ENCODE assay signal across 22 mouse cellular contexts in genomic region chr9:118881946-118882284, GRCm38 (mm10). TPM values are rescaled to one million over a fixed set of nuclear protein-coding genes. Genes with fewer than 3 reads are reported as not detected.
DNase-seq lines count a peak whose midpoint lies in the region; ATAC-seq and TF ChIP-seq lines count a peak whose summit lies in the region.
"Had no signal": no experiment of that assay in that cellular context is flagged by ENCODE, and none has a peak within 500 bp of the region (broad histone marks: within the 10 kb centered on the region; RNA-seq: fewer than 3 reads in every experiment).

No protein-coding gene starts in this region.

- no peaks in the 10 kb centered on the region for H3K9me3 ChIP-seq in kidney, embryonic 15.5 days (replicated peaks)
- H3K9me3 ChIP-seq in CH12.LX (replicated peaks; ENCODE audit: low read length), result no peaks in the 10 kb centered on the region
- H3K9me3 ChIP-seq: embryonic facial prominence, embryonic 12.5 days; embryonic facial prominence, embryonic 15.5 days; heart, embryonic 10.5 days; heart, embryonic 13.5 days had no signal

- H3K36me3 ChIP-seq in kidney, embryonic 15.5 days, result peaks cover 48% of the 10 kb centered on the region
- H3K36me3 ChIP-seq in CH12.LX (replicated peaks in 1 of 2; ENCODE audit: control insufficient read depth in 1 of 2, insufficient read depth in 1 of 2, low read length in 1 of 2), result no peaks in the 10 kb centered on the region
- H3K36me3 ChIP-seq: embryonic facial prominence, embryonic 12.5 days; G1E had no signal

- peak overlapping the region; percentile 28; the same call in 1 of the 2 replicates for H3K27ac ChIP-seq in kidney, embryonic 15.5 days
- H3K27ac ChIP-seq in CH12.LX (ENCODE audit: insufficient read depth, low read depth), result no peak overlapping the region
- H3K27ac ChIP-seq: embryonic facial prominence, embryonic 12.5 days; embryonic facial prominence, embryonic 15.5 days; heart, adult 2 months; heart, embryonic 10.5 days; heart, embryonic 13.5 days; hindbrain, embryonic 14.5 days; hindbrain, postnatal 0 days had no signal

- no peak for TF ChIP-seq CTCF in CH12.LX (conservative IDR thresholded peaks at IDR 0.05 in 1 of 2, IDR thresholded peaks at IDR 0.05 in 1 of 2; ENCODE audit: low read depth in 2 of 2, low read length in 2 of 2)

- no peak overlapping the region for H3K9ac ChIP-seq in kidney, embryonic 15.5 days
- no peak overlapping the region for H3K9ac ChIP-seq in CH12.LX (ENCODE audit: insufficient read depth, low read depth)
- H3K9ac ChIP-seq: embryonic facial prominence, embryonic 12.5 days; embryonic facial prominence, embryonic 15.5 days; forebrain, postnatal 0 days; heart, embryonic 13.5 days; hindbrain, embryonic 14.5 days had no signal

- ATAC-seq in kidney, embryonic 15.5 days (replicated peaks; ENCODE audit: low FRiP score), result no peak
- ATAC-seq: forebrain, embryonic 14.5 days; forebrain, postnatal 0 days; hindbrain, postnatal 0 days; inflammation-experienced regulatory T-cells, adult 6 months; intestine, embryonic 16.5 days had no signal

- in situ Hi-C loops in CH12.LX (cut with MboI; ENCODE audit: low pct_ligation_motif_present, low pct_unique_long_range_greater_than_20kb, low sequenced_read_pairs), result no loop called here

- no peak for DNase-seq in kidney, postnatal 4 days
- peak; percentile 22 for DNase-seq in 3T3-L1 (ENCODE audit: low read depth, low spot score)
- peak; percentile 6 for DNase-seq in CH12.LX (ENCODE audit: extremely low read depth)
- no peak for DNase-seq in adrenal gland, adult 18-20 months (ENCODE audit: low spot score in 2 of 2)
- no peak for DNase-seq in frontal cortex, adult 2 months (ENCODE audit: extremely low spot score in 1 of 2, low spot score in 1 of 2)
- DNase-seq: adrenal gland, adult 8-10 months; adrenal gland, postnatal 25 days; forebrain, postnatal 0 days; gastrocnemius, postnatal 10 days; gastrocnemius, postnatal 36 days; heart, adult 2 months had no signal

- no peak for TF ChIP-seq EP300 in CH12.LX (IDR thresholded peaks at IDR 0.05; ENCODE audit: low read length)

- peaks cover 9% of the 10 kb centered on the region; the same call in 1 of the 2 replicates for H3K4me1 ChIP-seq in kidney, embryonic 15.5 days
- H3K4me1 ChIP-seq in CH12.LX (ENCODE audit: control insufficient read depth in 1 of 2, insufficient read depth in 2 of 2), result peaks cover 0 to 14% of the 10 kb centered on the region in 2 experiments; a peak in 2 of 4 replicates

- no peak overlapping the region for H3K4me2 ChIP-seq in kidney, embryonic 15.5 days
- H3K4me2 ChIP-seq in CH12.LX (ENCODE audit: insufficient read depth, low read depth, poor library complexity, severe bottlenecking), result peak overlapping the region; percentile 31; the same call in 1 of the 2 replicates
- H3K4me2 ChIP-seq: embryonic facial prominence, embryonic 12.5 days; embryonic facial prominence, embryonic 15.5 days; heart, embryonic 13.5 days; hindbrain, embryonic 14.5 days had no signal

- WGBS in kidney, embryonic 15.5 days, result 80% methylated on average over 6 of the region's 6 CpGs

- no peak for TF ChIP-seq POLR2A in CH12.LX (IDR thresholded peaks at IDR 0.05; ENCODE audit: low read depth, low read length)

- TF ChIP-seq RAD21 in CH12.LX (IDR thresholded peaks at IDR 0.05; ENCODE audit: low read depth, low read length), result no peak

- dilution Hi-C loops in CH12.LX (cut with MboI; ENCODE audit: extremely low pct_ligation_motif_present, extremely low pct_unique_long_range_greater_than_20kb, low sequenced_read_pairs), result no loop called here

- no peaks in the 10 kb centered on the region for H3K27me3 ChIP-seq in kidney, embryonic 15.5 days
- peaks cover 83% of the 10 kb centered on the region for H3K27me3 ChIP-seq in CH12.LX (replicated peaks)
- H3K27me3 ChIP-seq: embryonic facial prominence, embryonic 12.5 days; embryonic facial prominence, embryonic 15.5 days; heart, embryonic 13.5 days had no signal

- H3K79me2 ChIP-seq in CH12.LX (replicated peaks; ENCODE audit: control insufficient read depth, extremely low read depth, insufficient read depth, poor library complexity, severe bottlenecking), result no peaks in the 10 kb centered on the region

- no peak overlapping the region for H3K4me3 ChIP-seq in kidney, embryonic 15.5 days (replicated peaks)
- H3K4me3 ChIP-seq in CH12.LX (replicated peaks in 1 of 3; ENCODE audit: low read depth in 2 of 3, low read length in 2 of 3, poor library complexity in 1 of 3), result no peak overlapping the region
- H3K4me3 ChIP-seq: embryonic facial prominence, embryonic 12.5 days; embryonic facial prominence, embryonic 15.5 days; heart, adult 2 months; heart, embryonic 10.5 days; heart, embryonic 13.5 days had no signal

TF ChIP-seq in CH12.LX, 34 proteins besides CTCF, POLR2A, EP300 and RAD21:
- TF ChIP-seq BHLHE40 (IDR thresholded peaks at IDR 0.05; ENCODE audit: low read depth, low read length) (0 out of 2 replicates have a peak, but pooled peaks have one; percentile 10), RCOR1 (conservative IDR thresholded peaks at IDR 0.05; ENCODE audit: low read depth, low read length) (no peak)

RNA-seq across cellular contexts. Expression of gene Ctdspl, which starts 44.3 kb away (rescaled TPM):
- polyA plus RNA-seq in kidney, embryonic 15.5 days (2015; fragmentation: Nextera tagmentation; extraction: Ambion mirVana), result 24.9 and 26.2 TPM in 2 replicates
- total RNA-seq in CH12.LX (2012; rRNA removed) (not detected in 2 replicates), CH12.LX (2014; rRNA removed) (not detected in 2 replicates)
- not detected in 2 replicates for polyA plus RNA-seq in CH12.LX (2012; ENCODE audit: insufficient read length, low read depth)
- total RNA-seq in adrenal gland, adult 18-20 months (2021), result 10 to 100 TPM; 28.8 to 37.7 TPM
- polyA plus RNA-seq in frontal cortex, adult 2 months (2012; rRNA removed), result 30.1 and 33.7 TPM in 2 replicates
- polyA plus RNA-seq: G1E had no signal

Comparison
In these comparisons a context has a peak if more than half of its experiments do, and no peak if none do; other contexts are left out.
1. DNase-seq: peak in 3T3-L1 (single experiment) and CH12.LX (single experiment); none in kidney, postnatal 4 days (0 of 2), adrenal gland, adult 18-20 months (0 of 2) and frontal cortex, adult 2 months (0 of 2).
2. RNA of gene Ctdspl, which starts 44.3 kb away (polyA plus RNA-seq): 30.1 to 33.7 TPM in frontal cortex, adult 2 months and 24.9 to 26.2 TPM in kidney, embryonic 15.5 days; not detected in CH12.LX; every median in the first group is over 10 times any median in the second.